Comparison of ENCODE assay signal across 9 mouse cellular contexts in genomic region chr19:58806364-58806763, GRCm38 (mm10). TPM values are rescaled to one million over a fixed set of nuclear protein-coding genes. Genes with fewer than 3 reads are reported as not detected.
DNase-seq lines count a peak whose midpoint lies in the region; ATAC-seq lines count a peak whose summit lies in the region.
"Had no signal": no experiment of that assay in that cellular context is flagged by ENCODE, and none has a peak within 500 bp of the region (broad histone marks: within the 10 kb centered on the region; RNA-seq: fewer than 3 reads in every experiment).

No protein-coding gene starts in this region.

- 8% methylated on average over 3 of the region's 3 CpGs for WGBS in heart, embryonic 12.5 days
- 5% methylated on average over 3 of the region's 3 CpGs for WGBS in limb, embryonic 13.5 days

- ATAC-seq in heart, embryonic 12.5 days (ENCODE audit: insufficient number of reproducible peaks, low FRiP score), result no peak
- 0 out of 2 replicates have a peak, but pooled peaks have one; percentile 44 for ATAC-seq in limb, embryonic 13.5 days (ENCODE audit: low FRiP score, low read depth)

- no peak overlapping the region for H3K4me3 ChIP-seq in heart, embryonic 12.5 days
- H3K4me3 ChIP-seq in limb, embryonic 13.5 days, result no peak overlapping the region
- H3K4me3 ChIP-seq: liver, embryonic 15.5 days had no signal

- 0 out of 2 replicates have a peak, but pooled peaks cover 4% of the 10 kb centered on the region for H3K9me3 ChIP-seq in heart, embryonic 12.5 days (replicated peaks)
- peaks cover 5% of the 10 kb centered on the region; the same call in 1 of the 2 replicates for H3K9me3 ChIP-seq in limb, embryonic 13.5 days
- H3K9me3 ChIP-seq: liver, embryonic 15.5 days had no signal

- H3K9ac ChIP-seq in heart, embryonic 12.5 days, result no peak overlapping the region
- H3K9ac ChIP-seq in limb, embryonic 13.5 days, result no peak overlapping the region
- H3K9ac ChIP-seq: liver, embryonic 15.5 days had no signal

- no peak overlapping the region for H3K27ac ChIP-seq in heart, embryonic 12.5 days (ENCODE audit: poor library complexity, severe bottlenecking)
- H3K27ac ChIP-seq in limb, embryonic 13.5 days, result no peak overlapping the region
- H3K27ac ChIP-seq: liver, embryonic 15.5 days had no signal

- DNase-seq in heart, adult 18-20 months, result peak; percentile 67 to 86
- DNase-seq in cerebellum, adult 18-20 months, result peak; percentile 74 to 80
- DNase-seq in forelimb bud, embryonic 11.5 days (ENCODE audit: low read depth, low spot score), result peak; percentile 68
- peak; percentile 22 for DNase-seq in hindlimb bud, embryonic 11.5 days (ENCODE audit: extremely low spot score, low read depth, low spot score)
- DNase-seq in naive thymus-derived CD4-positive, alpha-beta T cell, adult 2 months (ENCODE audit: low read depth), result peak; percentile 59
- DNase-seq in spleen, postnatal 36 days (ENCODE audit: low spot score in 2 of 2), result peak; percentile 28 to 36

- H3K4me1 ChIP-seq in heart, embryonic 12.5 days (replicated peaks), result no peaks in the 10 kb centered on the region
- no peaks in the 10 kb centered on the region for H3K4me1 ChIP-seq in limb, embryonic 13.5 days
- H3K4me1 ChIP-seq: liver, embryonic 15.5 days had no signal

- no peak overlapping the region for H3K4me2 ChIP-seq in heart, embryonic 12.5 days
- no peak overlapping the region for H3K4me2 ChIP-seq in limb, embryonic 13.5 days (replicated peaks)
- H3K4me2 ChIP-seq: liver, embryonic 15.5 days had no signal

- H3K36me3 ChIP-seq in heart, embryonic 12.5 days, result peaks cover 17% of the 10 kb centered on the region
- no peaks in the 10 kb centered on the region for H3K36me3 ChIP-seq in limb, embryonic 13.5 days
- H3K36me3 ChIP-seq: liver, embryonic 15.5 days had no signal

- H3K27me3 ChIP-seq in heart, embryonic 12.5 days (replicated peaks), result 0 out of 2 replicates have a peak, but pooled peaks cover 3% of the 10 kb centered on the region
- no peaks in the 10 kb centered on the region for H3K27me3 ChIP-seq in limb, embryonic 13.5 days
- H3K27me3 ChIP-seq: liver, embryonic 15.5 days had no signal

RNA-seq across cellular contexts. Expression of gene 1700019N19Rik, which starts 12.1 kb away (rescaled TPM):
- total RNA-seq in heart, adult 18-20 months (2021), result not detected
- not detected in 2 replicates for polyA plus RNA-seq in heart, embryonic 12.5 days (2016; fragmentation: Nextera tagmentation; extraction: Ambion mirVana)
- not detected in 2 replicates for polyA plus RNA-seq in limb, embryonic 13.5 days (2015; fragmentation: Nextera tagmentation; extraction: Ambion mirVana)
- polyA plus RNA-seq: liver, embryonic 15.5 days had no signal

RNA-seq across cellular contexts. Expression of gene Pnliprp2, which starts 46.8 kb away (rescaled TPM):
- not detected for total RNA-seq in heart, adult 18-20 months (2021)
- polyA plus RNA-seq in heart, embryonic 12.5 days (2016; fragmentation: Nextera tagmentation; extraction: Ambion mirVana), result 0.10 TPM in 1 of 2 replicates, not detected in the other
- not detected in 2 replicates for polyA plus RNA-seq in limb, embryonic 13.5 days (2015; fragmentation: Nextera tagmentation; extraction: Ambion mirVana)

Comparison
In these comparisons a context has a peak if more than half of its experiments do, and no peak if none do; other contexts are left out.
1. DNase-seq: peak in every context shown above with its lines; median percentile 77 in cerebellum, adult 18-20 months; 76 in heart, adult 18-20 months; 68 in forelimb bud, embryonic 11.5 days; 59 in naive thymus-derived CD4-positive, alpha-beta T cell, adult 2 months; 32 in spleen, postnatal 36 days; 22 in hindlimb bud, embryonic 11.5 days.